Mouse (Mus musculus): ENCODE results near the gene Vmn1r203. TPM values are rescaled to one million over a fixed set of nuclear protein-coding genes. Genes with fewer than 3 reads are reported as not detected.

The Vmn1r203 gene
- polyA plus RNA-seq (2012; ENCODE audit: low replicate concordance), result not detected in 2 replicates

DNA sequence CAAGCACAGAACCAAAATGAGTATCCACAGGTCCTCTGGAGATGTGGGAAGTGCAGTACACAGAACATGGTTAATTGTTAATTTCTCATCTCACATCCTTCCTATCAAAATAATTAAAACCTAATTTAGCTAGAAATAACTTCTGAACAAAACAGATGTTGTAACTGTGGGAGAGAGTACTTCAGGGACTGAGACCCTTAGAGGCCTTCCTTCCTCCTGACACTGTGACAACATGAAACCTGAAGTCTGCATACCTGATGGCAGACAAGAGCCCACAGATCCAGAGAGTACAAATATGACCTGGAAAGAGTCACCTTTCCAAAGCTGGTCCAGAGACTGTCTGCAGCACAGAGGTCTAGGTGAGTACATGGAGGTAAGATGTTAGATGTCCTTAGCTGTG is at the start of gene Vmn1r203:
Vmn1r203 (plus strand) TSS at position 301 of the 400 bp plus-strand sequence.

DNA sequence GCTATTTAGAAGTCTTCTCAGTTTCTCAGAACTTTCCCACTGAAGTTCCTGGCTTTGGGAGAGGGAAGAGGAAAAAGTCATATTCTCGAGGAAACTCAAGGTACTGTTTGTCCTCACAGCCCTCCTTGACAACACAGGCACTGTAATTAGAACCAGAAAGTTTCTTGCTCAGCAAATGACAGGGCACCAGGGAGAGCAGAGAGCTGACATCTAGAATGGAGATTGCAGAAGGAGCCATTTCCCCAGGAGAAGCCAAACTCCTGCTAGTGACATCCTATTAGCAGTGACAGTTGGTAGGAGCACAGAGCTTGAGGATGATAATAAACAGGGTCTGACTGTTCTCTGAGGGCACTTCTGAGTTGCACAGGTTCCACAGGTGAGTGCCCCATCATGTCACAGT is 46.3 kb upstream of the Vmn1r203 start, which contains the start of gene Vmn1r201:
Vmn1r201 (plus strand) TSS at position 301 of the 400 bp plus-strand sequence.

DNA sequence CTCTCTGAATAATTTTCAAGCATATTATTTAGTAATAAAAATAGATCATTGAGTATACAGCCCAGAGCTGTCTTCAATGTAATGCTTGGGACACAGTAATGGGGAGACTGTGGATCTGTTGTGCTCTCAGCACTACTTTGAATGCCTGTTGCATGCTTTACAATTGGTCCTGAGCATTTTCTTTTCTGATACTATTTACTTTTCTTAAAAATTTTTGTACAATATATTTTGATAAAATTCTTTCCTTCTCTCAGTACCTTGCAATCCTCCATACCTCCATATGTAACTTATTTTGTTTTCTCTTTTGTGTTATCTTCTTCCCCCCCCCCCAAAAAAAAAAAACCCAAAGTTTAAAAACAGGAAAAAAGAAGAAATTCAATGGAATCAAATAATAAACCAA is 12.6 kb upstream of the Vmn1r203 start, which contains the start of gene Vmn1r202:
Vmn1r202 (minus strand) TSS at position 101 of the 400 bp plus-strand sequence.

DNA sequence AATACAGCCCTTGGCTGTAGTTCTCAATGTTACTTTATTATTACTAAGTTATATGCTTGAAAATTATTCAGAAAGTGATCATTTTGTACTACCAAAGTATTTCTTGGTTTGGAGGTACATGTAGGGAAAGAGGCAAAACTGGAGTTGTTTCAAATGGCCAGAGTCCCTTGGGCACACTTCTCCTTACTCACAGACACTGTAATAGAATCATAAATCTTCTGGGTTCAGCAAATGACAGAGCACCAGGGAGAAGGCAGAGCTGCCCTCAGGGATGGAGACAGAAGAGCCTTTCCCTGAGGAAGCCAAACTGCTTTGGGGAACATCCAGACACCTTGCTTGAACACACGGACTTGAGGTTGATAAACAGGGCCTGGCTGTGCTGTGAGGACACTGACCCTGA is 35.0 kb downstream of the Vmn1r203 start, which contains the start of gene Vmn1r204:
Vmn1r204 (plus strand) TSS at position 301 of the 400 bp plus-strand sequence.

Other genes with a start within 250 kb of the Vmn1r203 start
- gene Vmn1r195, start 247.6 kb upstream of the Vmn1r203 start, polyA plus RNA-seq (2012; ENCODE audit: low replicate concordance), result not detected in 2 replicates
- not detected in 2 replicates for gene Vmn1r196, start 228.2 kb upstream of the Vmn1r203 start, polyA plus RNA-seq (2012; ENCODE audit: low replicate concordance)
- not detected in 2 replicates for gene Vmn1r197, start 193.5 kb upstream of the Vmn1r203 start, polyA plus RNA-seq (2012; ENCODE audit: low replicate concordance)
- gene Vmn1r198, start 167.8 kb upstream of the Vmn1r203 start, polyA plus RNA-seq (2012; ENCODE audit: low replicate concordance), result not detected in 2 replicates
- not detected in 2 replicates for gene Vmn1r199, start 138.3 kb upstream of the Vmn1r203 start, polyA plus RNA-seq (2012; ENCODE audit: low replicate concordance)
- gene Vmn1r200, start 127.7 kb upstream of the Vmn1r203 start, polyA plus RNA-seq (2012; ENCODE audit: low replicate concordance), result not detected in 2 replicates
- not detected in 2 replicates for gene Vmn1r201, start 46.2 kb upstream of the Vmn1r203 start, polyA plus RNA-seq (2012; ENCODE audit: low replicate concordance)
- not detected in 2 replicates for gene Vmn1r202, start 12.7 kb upstream of the Vmn1r203 start, polyA plus RNA-seq (2012; ENCODE audit: low replicate concordance)
- 0.27 TPM in 1 of 2 replicates, not detected in the other for gene Vmn1r204, start 35.1 kb downstream of the Vmn1r203 start, polyA plus RNA-seq (2012; ENCODE audit: low replicate concordance)
- gene Vmn1r205, start 74.9 kb downstream of the Vmn1r203 start, polyA plus RNA-seq (2012; ENCODE audit: low replicate concordance), result not detected in 2 replicates
- gene Vmn1r206, start 106.1 kb downstream of the Vmn1r203 start, polyA plus RNA-seq (2012; ENCODE audit: low replicate concordance), result not detected in 2 replicates
- gene Vmn1r207-ps, start 211.5 kb downstream of the Vmn1r203 start, polyA plus RNA-seq (2012; ENCODE audit: low replicate concordance), result 0.07 TPM in 1 of 2 replicates, not detected in the other